Mouse (Mus musculus) yolk sac, embryonic 10.5 days (tissue): Measurements from ENCODE around the gene Unc50.

Experiments used
- DNase-seq: peaks from one replicate; pipeline ENCODE4 v3.0.0-alpha.2; 2017; ENCODE audit warnings: low spot score

The Unc50 gene

DNA sequence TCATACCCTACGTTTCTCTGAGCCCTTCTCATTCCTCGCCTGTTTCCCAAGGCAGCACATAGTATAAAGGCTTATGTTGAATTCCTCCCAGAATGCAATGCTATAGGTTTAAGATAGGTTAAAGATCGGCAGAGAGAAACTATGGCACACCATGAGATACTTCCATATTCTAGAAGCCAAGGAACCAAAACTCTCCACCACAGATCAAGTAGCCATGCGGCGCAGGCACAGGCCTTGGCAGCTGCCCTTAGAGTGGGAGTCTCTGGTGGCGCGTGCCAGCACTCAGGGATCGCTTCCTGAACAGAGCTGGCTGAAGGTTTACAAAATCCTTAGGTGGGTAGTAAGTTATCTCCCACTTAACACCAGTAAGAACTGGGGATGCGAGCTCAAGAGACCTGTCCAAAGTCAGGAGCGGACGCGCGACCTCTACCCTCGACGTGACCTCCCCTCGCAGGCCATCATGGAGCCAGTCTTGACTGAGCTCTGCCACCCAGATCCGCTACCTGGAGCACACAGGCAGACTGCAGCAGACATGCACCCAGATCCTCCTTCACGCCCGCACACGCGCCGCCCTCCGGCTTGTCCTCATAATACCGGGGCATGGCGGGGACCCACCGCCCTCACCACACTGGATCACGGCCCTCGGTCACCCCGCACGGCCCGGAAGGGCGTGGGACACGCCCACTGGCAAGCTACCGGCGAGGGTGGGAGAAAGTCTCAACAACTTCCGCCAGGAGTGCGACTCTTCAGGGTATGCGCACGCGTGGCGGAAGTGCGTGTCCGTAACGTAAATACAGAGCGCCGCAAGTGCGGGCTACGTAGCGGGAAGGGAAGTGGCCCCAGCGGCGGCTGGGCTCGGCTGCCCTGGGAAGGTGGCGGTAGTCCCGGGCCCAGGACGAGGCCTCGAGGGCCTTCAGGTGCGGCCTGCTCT lies at the start of gene Unc50, which contains the start of gene Coa5:
TSS of gene Unc50 (plus strand) at position 774 of the 931 bp plus-strand sequence.
TSS of gene Coa5 (minus strand) at position 738 of the 931 bp plus-strand sequence.
- peak; percentile 93 for DNase-seq

DNA sequence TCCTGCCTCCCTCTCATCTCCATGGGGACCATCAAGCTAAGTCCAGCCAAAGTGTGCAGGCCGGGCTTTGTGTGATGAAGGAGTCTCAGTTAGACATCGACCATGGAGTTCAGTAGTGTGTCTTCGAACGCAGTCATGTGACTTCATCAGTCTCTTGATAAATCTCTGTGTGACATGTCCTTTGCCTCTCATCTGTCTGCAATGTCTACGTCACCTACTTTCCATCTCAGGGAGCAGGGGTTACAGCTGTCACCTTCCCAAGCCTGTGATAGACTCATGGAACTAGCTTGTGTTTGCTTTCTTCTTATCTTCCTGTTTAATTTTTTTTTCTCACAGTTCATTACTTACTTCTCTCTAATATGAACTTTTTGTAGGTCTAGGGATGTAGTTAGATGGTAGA lies 49.0 kb upstream of the Unc50 start:
- no peak for DNase-seq

DNA sequence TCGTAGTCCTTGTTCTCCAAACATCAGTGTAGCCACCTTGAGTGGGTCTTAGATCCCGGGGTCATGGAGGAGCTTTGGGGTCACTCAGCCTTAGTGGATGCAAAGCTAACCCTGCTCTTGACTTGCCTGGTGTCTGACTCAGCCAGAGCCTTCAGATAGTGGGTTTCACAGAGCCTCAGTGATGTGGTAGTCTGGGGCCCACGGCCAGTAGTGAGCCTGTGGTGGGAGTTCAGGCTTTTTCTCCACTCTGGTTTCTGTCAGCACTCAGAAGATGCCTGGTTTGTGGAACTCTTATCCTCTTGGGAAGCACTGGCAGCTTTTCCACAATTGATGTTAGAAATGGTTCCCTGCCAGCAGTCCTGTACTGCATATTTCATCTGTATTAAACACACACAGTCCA lies 45.6 kb upstream of the Unc50 start:
- no peak for DNase-seq

DNA sequence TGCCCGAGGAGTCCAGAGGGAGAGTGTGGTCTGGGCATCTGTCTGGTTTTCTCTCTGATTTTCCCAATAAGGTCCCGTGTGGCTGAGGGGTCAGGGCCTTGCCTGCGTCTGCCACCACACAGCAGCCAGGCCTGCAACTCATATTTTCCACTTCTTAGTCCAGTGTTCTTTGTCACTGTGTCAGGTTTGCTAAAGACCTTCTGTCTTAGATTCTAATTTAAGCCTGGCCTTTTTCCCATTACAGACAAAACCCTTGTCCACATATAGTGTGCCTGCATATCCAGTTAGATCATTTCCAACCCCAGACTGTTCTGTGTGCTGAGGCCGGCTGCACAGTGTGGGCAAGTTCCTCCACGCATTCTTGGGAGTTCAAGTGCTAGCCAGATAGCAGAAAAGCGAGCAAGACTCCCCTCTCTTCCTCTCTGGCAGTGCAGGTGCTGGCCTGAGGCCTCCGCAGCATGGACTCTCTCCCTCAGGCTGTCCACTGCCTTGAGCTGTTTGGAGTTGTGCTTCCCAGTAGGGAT lies 43.4 kb upstream of the Unc50 start:
- DNase-seq = no peak

DNA sequence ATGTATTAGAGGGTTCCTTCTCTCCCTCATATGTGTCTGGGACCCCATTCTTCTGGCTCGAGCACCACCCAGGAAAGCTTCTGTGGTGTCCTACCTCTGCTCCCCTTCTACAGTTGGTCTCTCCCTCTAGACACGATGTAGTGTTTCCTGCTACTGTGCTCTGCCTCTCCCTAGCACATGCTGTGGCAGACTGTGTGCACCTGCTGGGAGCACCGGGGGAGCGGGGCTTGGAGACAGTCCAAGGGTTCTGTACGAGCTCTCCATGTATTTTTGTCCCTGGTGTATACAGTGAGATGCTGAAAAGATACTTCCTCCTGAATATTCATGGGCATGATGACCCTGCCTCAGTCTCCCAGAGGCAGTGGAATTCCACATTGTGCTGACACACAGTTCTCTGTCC lies 36.8 kb upstream of the Unc50 start:
- no peak for DNase-seq

DNA sequence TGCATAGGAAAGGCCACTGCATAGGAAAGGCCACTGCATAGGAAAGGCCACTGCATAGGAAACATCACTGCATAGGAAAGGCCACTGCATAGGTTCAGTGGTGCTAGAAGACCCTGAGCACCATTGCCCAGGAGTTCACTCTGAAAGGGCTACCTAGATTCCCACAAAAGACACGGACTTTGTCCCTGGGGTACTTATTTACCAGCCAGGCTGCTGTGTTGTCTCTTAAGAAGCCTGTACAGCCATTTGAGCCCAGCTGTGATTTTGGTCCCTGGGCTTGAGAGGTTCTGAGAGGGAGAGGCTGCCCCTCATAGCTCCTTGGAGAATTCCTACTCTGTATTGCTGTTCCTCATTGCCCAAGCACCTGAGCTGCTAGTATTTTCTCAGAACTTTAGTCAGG lies 33.5 kb upstream of the Unc50 start:
- DNase-seq = no peak

DNA sequence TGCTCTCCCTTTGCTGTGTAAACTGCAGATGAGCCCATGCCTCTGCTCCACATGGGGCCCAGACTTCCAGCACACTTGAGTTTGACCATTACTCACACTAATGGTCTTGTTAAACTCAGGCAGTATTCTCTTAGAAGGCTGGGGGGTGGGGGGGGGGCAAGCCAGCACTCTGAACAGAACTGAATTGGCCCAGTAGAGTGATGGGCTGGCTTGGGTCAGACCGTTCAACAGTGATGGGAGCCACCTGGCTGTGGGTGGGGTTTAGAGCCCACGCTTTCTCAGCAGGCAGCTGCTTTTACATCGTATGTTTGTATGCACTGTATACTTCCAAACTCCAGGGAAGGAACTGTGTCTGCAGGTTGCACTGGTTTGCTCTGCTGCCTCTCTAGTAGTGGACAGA lies 31.0 kb upstream of the Unc50 start:
- no peak for DNase-seq

DNA sequence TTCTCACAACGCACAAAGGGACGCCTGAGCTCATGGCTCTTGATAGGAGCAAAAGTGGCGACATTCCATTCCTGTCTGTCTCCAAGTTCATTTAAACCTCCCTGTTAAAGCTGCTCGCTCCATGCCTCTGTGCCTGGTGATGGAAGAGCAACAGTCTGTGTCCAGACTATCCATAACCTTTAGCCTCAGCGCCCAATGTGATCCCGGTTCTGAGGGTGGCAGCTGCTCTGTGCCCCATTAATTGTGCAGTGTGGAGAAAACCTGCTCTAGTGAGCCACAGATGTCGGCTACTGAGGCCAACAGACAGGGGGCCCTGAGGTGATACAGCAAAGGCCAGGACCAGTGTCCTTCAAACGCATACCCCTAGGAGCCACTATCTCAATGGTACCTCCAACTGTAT lies 30.2 kb upstream of the Unc50 start:
- no peak for DNase-seq

DNA sequence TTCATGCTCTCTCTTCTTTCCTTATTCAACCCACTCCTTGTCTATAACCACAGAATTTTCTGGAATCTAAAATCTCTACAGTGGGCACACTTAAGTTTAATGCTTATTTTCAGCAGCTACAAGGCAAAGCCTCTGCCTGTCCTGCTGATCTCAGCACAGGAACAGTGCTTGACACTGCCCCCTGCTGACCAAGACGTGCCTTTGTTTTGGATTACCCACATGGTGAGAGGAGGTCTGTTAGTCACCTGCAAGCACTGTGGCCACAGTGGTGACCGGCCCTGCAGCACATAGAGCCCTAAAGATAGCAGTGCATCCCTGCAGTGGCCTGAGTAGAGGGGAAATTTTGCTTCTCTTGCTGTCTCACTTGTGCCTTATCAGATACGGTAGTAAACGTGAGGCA lies 28.3 kb upstream of the Unc50 start:
- DNase-seq = peak; percentile 29

DNA sequence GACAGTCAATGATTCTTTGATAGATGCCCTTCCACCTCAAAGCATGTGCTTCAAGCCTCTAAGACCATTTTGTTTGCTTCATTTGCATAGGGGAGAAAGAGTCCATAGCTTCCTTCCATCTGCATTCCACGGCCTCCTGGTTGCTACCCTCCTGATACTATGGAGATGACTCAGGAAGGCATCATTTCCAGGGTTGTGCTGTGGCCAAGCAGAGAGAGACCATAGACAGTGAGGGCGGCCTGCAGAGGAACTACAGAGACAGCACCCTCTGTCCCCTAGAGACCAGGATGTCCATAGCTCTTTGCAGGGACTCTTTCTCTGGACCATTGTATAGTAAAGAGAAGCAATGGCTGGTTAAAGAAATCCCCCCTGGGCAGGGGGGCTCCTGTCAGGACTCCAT lies 24.8 kb upstream of the Unc50 start:
- no peak for DNase-seq

DNA sequence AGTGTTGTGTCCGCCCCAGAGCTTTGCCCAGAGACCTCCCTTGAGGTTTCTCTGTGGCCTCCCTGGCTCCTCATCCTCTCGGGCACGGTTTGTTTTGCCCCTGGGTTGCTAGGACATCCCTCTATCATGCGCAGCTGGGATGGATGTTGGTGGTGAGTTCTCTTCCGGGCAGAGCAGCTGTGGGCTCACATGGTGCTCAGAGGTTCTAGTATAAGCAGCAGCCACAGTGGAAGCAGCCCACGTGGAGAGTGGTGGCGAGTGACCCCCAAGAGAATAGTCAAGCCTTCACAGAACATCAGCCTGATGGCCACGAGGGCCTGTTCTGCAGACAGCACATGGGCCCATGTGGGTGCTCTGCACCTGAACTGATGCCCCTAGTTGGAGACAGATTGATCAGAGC lies 22.7 kb upstream of the Unc50 start:
- no peak for DNase-seq

DNA sequence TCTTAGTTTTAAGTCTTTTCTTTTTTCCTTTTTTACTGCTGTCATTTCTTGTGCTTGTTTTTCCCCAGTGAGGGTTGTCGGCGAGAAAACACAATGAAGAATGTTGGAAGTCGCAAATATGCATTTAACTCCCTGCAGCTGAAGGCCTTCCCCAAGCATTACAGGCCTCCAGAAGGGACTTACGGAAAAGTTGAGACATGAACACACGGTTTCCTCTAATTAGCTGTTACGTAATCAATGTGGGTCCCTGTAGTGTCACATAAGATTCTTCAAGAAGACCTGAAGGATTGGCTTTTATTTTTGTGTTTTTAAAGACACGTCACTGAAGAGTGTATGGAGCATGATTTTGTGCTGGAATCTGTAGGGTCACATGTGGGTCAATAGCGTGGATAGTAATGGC lies 21.9 kb upstream of the Unc50 start:
- no peak for DNase-seq

DNA sequence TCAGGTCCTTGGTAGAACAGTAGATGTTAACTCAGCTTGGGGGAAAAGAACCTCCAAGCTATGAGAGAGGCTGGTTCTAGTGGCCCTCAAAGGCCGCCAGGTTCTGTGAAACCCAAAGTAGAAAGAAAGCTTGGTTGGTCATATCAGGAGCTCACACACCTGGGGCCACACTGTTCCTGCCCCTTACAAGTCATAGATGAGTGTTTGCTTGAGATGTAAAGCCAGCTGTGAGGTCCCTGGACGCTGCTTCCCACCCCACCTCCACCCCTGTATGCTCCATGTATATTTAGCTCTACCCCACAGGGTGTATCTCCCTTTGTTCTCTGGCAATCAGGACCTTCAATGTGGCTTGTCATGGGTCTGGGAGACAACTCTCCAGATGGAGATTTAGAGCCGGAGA lies 21.3 kb upstream of the Unc50 start:
- no peak for DNase-seq

DNA sequence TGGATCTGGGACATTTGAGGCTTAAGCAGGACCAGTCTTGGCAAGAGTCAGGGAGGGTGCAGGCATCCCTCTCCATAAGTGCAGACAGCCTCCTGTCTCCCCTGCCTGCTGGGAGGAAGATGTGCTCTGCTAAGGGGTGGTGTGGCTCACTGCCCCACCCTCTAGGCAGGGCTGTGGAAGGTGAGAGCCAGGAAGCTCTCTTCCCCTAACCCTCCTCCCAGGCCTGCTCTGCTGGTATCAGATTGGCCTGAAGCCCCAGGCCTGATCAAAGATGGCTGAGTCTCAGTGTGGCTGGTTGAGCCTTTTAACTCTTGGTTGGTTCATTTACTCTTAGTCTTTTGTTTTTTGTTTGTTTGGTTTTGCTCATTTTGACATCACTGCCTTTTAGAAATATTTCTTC lies 20.3 kb upstream of the Unc50 start:
- DNase-seq = no peak

DNA sequence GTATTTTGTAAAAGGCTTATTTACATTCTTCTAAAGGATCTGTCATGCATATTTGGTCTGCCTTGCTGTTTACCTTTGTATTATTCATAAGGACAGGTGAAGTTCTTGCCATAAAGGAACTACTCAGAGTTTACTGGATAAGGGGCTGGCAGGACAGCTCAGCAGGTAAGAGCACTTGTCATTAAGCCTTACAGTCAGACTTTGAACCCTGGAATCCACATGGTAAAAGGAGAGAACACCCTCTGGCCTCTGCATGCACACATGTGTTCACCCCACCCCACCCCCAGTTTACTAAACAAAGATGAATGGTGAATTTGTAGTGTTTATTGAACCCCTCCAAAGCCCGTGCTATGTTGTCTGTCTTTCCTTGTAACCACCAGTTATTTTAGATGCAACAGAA lies 14.5 kb upstream of the Unc50 start:
- no peak for DNase-seq

DNA sequence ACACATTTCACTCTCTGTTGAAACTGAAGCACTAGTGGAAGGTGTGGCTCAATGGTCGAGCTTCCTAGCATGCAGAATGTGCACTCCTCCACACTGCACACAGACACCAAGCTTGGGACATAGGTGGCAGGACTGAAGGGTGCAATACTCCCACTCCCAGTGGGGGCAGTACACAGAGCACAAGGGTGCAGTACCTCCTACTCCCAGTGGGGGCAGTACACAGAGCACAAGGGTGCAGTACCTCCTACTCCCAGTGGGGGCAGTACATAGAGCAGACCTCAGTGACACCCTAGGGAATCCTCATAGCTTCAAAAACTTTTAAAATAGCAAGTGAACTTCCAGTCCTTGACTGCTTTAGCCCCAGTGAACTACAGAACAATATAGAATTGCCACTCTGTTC lies 10.5 kb upstream of the Unc50 start:
- no peak for DNase-seq

DNA sequence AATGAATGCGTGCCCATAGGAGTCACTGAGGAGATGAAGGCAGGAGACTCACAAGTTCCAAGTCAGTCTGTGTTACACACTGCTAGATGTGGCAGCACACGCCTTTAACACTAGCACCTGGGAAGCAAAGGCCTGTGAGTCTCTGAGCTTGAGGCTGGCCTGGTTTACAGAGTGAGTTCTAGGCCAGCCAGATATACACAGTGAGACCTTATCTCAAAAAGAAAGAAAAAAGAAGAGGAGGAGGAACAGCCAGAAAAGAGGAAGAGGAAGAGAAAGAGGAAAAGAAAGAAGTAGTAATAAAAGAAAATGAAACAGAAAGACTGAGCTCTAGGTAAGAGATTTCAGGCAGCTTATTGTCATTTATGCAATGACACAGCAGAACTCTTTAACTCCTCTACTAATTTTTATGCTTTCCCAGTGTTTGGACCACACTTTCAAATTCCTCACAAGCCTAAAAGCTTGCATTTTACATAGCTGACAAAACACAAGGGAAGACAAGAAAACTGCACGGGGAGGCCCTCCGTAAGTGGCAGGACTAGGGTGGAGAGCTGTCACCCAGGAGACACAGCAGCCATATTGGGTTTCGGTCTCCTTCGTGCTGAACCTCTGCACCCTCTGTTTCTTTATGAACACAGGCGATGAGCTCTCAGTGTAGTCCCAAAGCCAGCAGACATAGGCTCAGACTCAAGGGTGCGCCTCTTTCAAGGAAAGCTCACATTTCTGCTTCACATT lies 2.6 kb upstream of the Unc50 start:
- DNase-seq = no peak

DNA sequence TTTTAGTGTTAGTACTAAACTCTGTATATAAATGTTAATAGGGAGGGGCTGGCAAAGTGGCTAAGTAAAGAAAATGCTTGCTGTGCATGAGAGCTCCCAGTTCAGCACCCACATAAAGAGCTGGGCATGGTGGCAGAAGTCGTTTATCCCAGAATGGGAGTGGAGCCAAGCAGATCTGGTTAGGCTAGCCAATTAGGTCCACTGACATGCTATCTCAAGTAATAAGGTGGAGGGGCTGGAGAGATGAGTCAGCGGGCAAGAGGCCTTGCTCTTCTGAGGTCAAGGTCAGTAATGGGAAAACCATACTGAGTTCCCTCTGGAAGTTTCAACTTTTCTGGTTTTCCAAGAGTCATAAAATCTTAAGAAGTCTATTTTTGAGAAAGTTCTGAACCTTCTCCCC lies 1.0 kb upstream of the Unc50 start:
- DNase-seq = no peak

DNA sequence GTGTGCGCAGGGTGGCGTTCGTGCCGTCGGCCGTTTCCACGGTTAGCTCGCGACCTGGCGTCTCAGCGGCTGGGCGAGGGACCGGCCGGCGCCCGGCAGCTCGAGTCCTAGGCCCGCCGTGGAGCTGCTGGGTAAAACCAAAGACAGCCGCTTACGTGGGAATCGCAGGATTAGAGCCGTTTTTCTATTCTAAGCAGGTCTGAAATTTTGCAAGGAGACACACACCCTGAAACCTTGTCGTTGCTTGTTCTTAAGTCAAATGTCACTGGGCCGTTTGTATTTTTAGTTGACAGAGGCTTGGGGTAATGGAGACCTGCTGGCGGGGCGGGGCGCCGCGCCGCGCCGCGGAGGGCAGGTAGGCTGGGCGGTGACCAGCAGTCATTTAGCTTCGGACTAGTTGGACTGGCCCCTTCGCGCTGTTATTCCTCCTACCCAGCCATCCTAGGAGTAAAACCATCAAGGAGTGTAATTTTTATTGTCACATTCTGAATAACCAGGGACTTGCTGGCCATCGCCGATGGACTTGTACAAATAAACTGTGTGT lies 430 bp downstream of the Unc50 start:
- DNase-seq = no peak

DNA sequence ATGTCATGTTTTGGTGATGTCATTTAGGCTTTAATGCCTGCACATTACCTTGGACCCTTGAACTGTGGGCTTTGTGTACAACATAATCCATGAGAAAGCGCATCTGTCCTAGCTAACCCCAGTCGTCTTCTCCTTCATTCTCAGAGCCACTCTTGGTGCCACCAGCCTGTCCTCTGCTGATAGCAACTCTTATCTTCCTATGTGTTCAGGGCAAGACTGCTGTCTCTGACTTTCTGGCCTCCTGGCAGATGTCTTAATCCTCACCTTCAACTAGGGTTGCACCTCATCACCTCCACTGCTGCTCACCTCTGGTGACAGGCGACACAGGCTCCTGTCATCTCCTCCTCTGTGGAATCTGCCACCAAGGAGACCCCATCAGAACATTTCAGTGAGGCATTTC lies 6.5 kb downstream of the Unc50 start:
- no peak for DNase-seq

DNA sequence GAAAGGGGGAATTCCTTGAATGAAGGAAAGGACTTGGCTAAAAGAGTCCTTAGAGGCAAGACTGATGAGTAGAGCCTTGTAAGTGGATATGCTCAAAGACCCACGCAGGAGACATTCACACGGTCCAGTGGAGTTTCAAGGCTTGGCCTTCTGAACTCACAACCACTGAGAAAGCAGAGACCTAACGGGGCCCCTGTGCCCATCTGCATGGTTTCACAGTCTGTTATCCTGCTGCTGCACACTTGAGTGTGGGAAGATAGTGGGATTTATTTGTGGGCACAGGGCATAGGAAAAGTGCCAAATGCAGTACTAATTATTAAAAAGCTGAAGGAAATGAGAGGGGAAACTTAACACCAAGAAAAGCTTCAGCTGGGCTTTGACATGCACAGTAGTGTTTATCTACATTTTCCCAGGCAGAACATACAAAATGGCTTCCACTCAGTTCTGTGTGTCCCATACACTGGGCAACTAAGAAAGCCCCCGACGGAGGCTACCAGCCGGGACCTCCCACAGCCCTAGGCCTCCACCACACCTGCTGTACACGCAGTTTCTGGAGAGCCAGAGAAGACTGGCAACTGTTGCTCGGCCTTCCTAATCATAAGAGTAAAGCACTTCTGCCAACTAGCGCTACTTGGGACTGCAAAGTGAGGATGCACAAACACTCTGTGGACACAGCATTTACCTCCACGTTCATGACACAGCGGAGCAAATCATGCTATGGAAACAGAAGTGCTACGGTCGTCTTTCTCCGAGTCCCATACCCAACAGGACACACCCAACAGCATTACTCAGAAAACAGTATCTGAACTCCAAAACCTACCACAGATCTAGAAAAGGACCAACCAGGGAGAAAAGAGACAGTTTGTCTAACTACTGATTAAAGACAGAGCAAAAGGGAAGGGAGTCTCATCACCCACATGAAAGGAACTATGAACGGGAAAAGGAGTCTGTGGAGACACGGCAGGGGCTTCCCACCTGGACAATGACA lies 13.2 kb downstream of the Unc50 start:
- DNase-seq = no peak
